Mouse (Mus musculus): ENCODE results near the gene Cntrl.
A peak's percentile ranks its signal among the peaks of the same experiment; 100 is the strongest.

Cntrl gene

GRCm38 (mm10) chr2:35175281-35176065, 66.2 kb downstream of the Cntrl start:
- DNase-seq = no peak

- no peak for DNase-seq
Observed at GRCm38 (mm10) chr2:35178153-35178552, 68.9 kb downstream of the Cntrl start.

- DNase-seq = no peak
Observed at GRCm38 (mm10) chr2:35183115-35183673, 73.9 kb downstream of the Cntrl start.

- DNase-seq = no peak
Observed at GRCm38 (mm10) chr2:35188929-35189328, 79.6 kb downstream of the Cntrl start.

- no peak for DNase-seq
Observed at GRCm38 (mm10) chr2:35193976-35194375, 84.7 kb downstream of the Cntrl start.

GRCm38 (mm10) chr2:35195626-35196544, 86.6 kb downstream of the Cntrl start:
- DNase-seq = no peak

- DNase-seq = no peak
Observed at GRCm38 (mm10) chr2:35199541-35199940, 90.2 kb downstream of the Cntrl start.

- DNase-seq = peak in 1 of 2 experiments; percentile 68
Observed at GRCm38 (mm10) chr2:35199971-35200897, 90.9 kb downstream of the Cntrl start.

GRCm38 (mm10) chr2:35200898-35201668, 91.8 kb downstream of the Cntrl start, which contains the start of gene Rab14:
Rab14 (minus strand) TSS chr2:35201120.
- peak; percentile 100 for DNase-seq

GRCm38 (mm10) chr2:35203729-35204128, 94.4 kb downstream of the Cntrl start:
- no peak for DNase-seq

GRCm38 (mm10) chr2:35206761-35207160, 97.5 kb downstream of the Cntrl start:
- no peak for DNase-seq

- DNase-seq = no peak
Observed at GRCm38 (mm10) chr2:35208054-35208453, 98.8 kb downstream of the Cntrl start.

- no peak for DNase-seq
Observed at GRCm38 (mm10) chr2:35208931-35209665, 99.8 kb downstream of the Cntrl start.

GRCm38 (mm10) chr2:35211681-35212080, 102.4 kb downstream of the Cntrl start:
- DNase-seq = no peak

- DNase-seq = no peak
Observed at GRCm38 (mm10) chr2:35213345-35213910, 104.1 kb downstream of the Cntrl start.

- peak; percentile 74 to 80 for DNase-seq
Observed at GRCm38 (mm10) chr2:35214881-35215358, 105.6 kb downstream of the Cntrl start.

- no peak for DNase-seq
Observed at GRCm38 (mm10) chr2:35215363-35215762, 106.1 kb downstream of the Cntrl start.

- DNase-seq = no peak
Observed at GRCm38 (mm10) chr2:35216701-35217100, 107.4 kb downstream of the Cntrl start.

GRCm38 (mm10) chr2:35218736-35219135, 109.4 kb downstream of the Cntrl start:
- DNase-seq = no peak

GRCm38 (mm10) chr2:35222822-35223391, 113.6 kb downstream of the Cntrl start:
- no peak for DNase-seq
